Mouse (Mus musculus) kidney, adult 2 months (tissue): ENCODE results near the gene Gm8159. TPM values are rescaled to one million over a fixed set of nuclear protein-coding genes. Genes with fewer than 3 reads are reported as not detected.
"Not testable (repeated sequence)": the region's sequence is repeated elsewhere in the genome, so short reads cannot be mapped to it uniquely, and the experiment has no call there.

Experiments
- DNase-seq: peaks from one replicate; pipeline ENCODE4 v3.0.0; 2021
- H3K27ac ChIP-seq: fragments of 200-500 bp; 2 replicates; pipeline ENCODE4 v1.5.1; 2012; ENCODE audit warnings: low read depth, low read length, control low read depth, inconsistent platforms; ENCODE audit not compliant: insufficient read depth
- H3K27me3 ChIP-seq: fragments of 200-500 bp; replicated peaks from 2 replicates; pipeline ENCODE4 v1.6.1; 2012; ENCODE audit warnings: mild to moderate bottlenecking, moderate library complexity, low read length, inconsistent platforms; ENCODE audit not compliant: control insufficient read depth, insufficient read depth
- H3K36me3 ChIP-seq: fragments of 200-500 bp; 2 replicates; pipeline ENCODE4 v1.6.1; 2012; ENCODE audit warnings: mild to moderate bottlenecking, moderate library complexity, low read length, inconsistent platforms; ENCODE audit not compliant: control insufficient read depth, insufficient read depth
- H3K4me1 ChIP-seq: fragments of 200-500 bp; 2 replicates; pipeline ENCODE4 v1.6.1; 2011; ENCODE audit warnings: low read length; ENCODE audit not compliant: control insufficient read depth, insufficient read depth
- H3K4me3 ChIP-seq: fragments of 200-500 bp; 2 replicates; pipeline ENCODE4 v1.5.1; 2011; ENCODE audit warnings: mild to moderate bottlenecking, low read depth, low read length, control low read depth; ENCODE audit not compliant: insufficient read depth
- WGBS: fragments of 180-500 bp; shearing (Covaris S2); methylation state at CpG from one replicate; pipeline ENCODE4 v1.1.7; 2018; 5-methylcytosine and 5-hydroxymethylcytosine counted together
- polyA plus RNA-seq: library from polyadenylated mRNA; depleted of rRNA; stranded (reverse); fragments of >200 nt; gene quantifications from 2 replicates; pipeline ENCODE4 v1.2.3, GENCODE M21; 2012; rRNA removed

Gm8159 gene
- polyA plus RNA-seq, result not detected in 2 replicates

GRCm38 (mm10) chr14:4632052-4632451, at the start of gene Gm8159:
TSS of gene Gm8159 (plus strand) at chr14:4632352.
- H3K27me3 ChIP-seq, H3K27ac ChIP-seq, DNase-seq, H3K36me3 ChIP-seq, H3K4me1 ChIP-seq, H3K4me3 ChIP-seq: not testable (repeated sequence)
- no CpG with 5 or more reads among the region's 2 CpGs for WGBS

- not testable (repeated sequence) for H3K27me3 ChIP-seq, H3K36me3 ChIP-seq, H3K4me3 ChIP-seq, H3K27ac ChIP-seq, H3K4me1 ChIP-seq
- 6% methylated on average over 14 of the region's 18 CpGs for WGBS
- DNase-seq, result peak; percentile 0
Measured at GRCm38 (mm10) chr14:4649309-4649708, 17.2 kb downstream of the Gm8159 start.

- not testable (repeated sequence) for H3K27ac ChIP-seq, H3K4me1 ChIP-seq, H3K36me3 ChIP-seq, H3K4me3 ChIP-seq, H3K27me3 ChIP-seq
- WGBS, result under 1% methylated on average over 6 of the region's 9 CpGs
- DNase-seq, result peak; percentile 0
Measured at GRCm38 (mm10) chr14:4650324-4650723, 18.2 kb downstream of the Gm8159 start.

- not testable (repeated sequence) for DNase-seq, H3K4me1 ChIP-seq, H3K36me3 ChIP-seq, H3K4me3 ChIP-seq, H3K27ac ChIP-seq, H3K27me3 ChIP-seq
- whole genome bisulfite sequencing, result no CpG with 5 or more reads among the region's 2 CpGs
Measured at GRCm38 (mm10) chr14:4663892-4664291, 31.7 kb downstream of the Gm8159 start, which contains the start of gene Gm3239. TSS of gene Gm3239 (plus strand) at chr14:4664192.

Other genes with a start within 250 kb of the Gm8159 start
- gene Gm3159, start 234.8 kb upstream of the Gm8159 start, polyA plus RNA-seq, result not detected in 2 replicates
- gene Gm3164, start 216.9 kb upstream of the Gm8159 start, polyA plus RNA-seq, result not detected in 2 replicates
- gene Gm3173, start 201.4 kb upstream of the Gm8159 start, polyA plus RNA-seq, result not detected in 2 replicates
- gene Gm3182, start 150.6 kb upstream of the Gm8159 start, polyA plus RNA-seq, result not detected in 2 replicates
- not detected in 2 replicates for gene Gm3047, start 76.9 kb upstream of the Gm8159 start, polyA plus RNA-seq
- not detected in 2 replicates for gene Gm3239, start 31.8 kb downstream of the Gm8159 start, polyA plus RNA-seq
- not detected in 2 replicates for gene Gm7876, start 76.9 kb downstream of the Gm8159 start, polyA plus RNA-seq
- 0.05 TPM in 1 of 2 replicates, not detected in the other for gene Gm3252, start 94.4 kb downstream of the Gm8159 start, polyA plus RNA-seq
- not detected in 2 replicates for gene Gm9602, start 144.0 kb downstream of the Gm8159 start, polyA plus RNA-seq
- gene Gm3269, start 205.8 kb downstream of the Gm8159 start, polyA plus RNA-seq, result not detected in 2 replicates
- not detected in 2 replicates for gene Gm3264, start 223.2 kb downstream of the Gm8159 start, polyA plus RNA-seq